Mouse (Mus musculus) gastrocnemius, postnatal 4 days (tissue): ENCODE results near the gene Gm20736. TPM values are rescaled to one million over a fixed set of nuclear protein-coding genes. Genes with fewer than 3 reads are reported as not detected.
"Not testable (repeated sequence)": the region's sequence is repeated elsewhere in the genome, so short reads cannot be mapped to it uniquely, and the experiment has no call there.

Experiments used
- DNase-seq, 2 experiments: peaks; one replicate each; pipeline ENCODE4 v3.0.0; 2021 to 2022; ENCODE audit warnings: low spot score in 2 of 2, mixed read lengths in 2 of 2
- long read RNA-seq, 2 experiments: library from polyadenylated mRNA; stranded (forward); transcript quantifications; one replicate each; pipeline ENCODE4 v2.0.0; 2021
- total RNA-seq, 2 experiments: library from RNA; stranded (reverse); gene quantifications; 2 replicates each; pipeline ENCODE4 v1.2.3; 2021

The Gm20736 gene
- not detected for total RNA-seq
- long read RNA-seq, experiment 1, result 0 reads
- long read RNA-seq, experiment 2, result 0 reads

GRCm38 (mm10) chrY:65377390-65377789, at the start of gene Gm20736:
Gm20736 (plus strand) TSS chrY:65377690.
- DNase-seq, result not testable (repeated sequence)

Other genes starting within 250 kb of the Gm20736 start
- not detected for gene Gm20924, start 170.2 kb upstream of the Gm20736 start, total RNA-seq